Mouse (Mus musculus): ENCODE data around the gene Olfr952.

The Olfr952 gene

GRCm38 (mm10) chr9:39427048-39427447 lies at the start of gene Olfr952:
Gene Olfr952, minus strand, starts transcription at chr9:39427148.
- no peak for DNase-seq

DNA sequence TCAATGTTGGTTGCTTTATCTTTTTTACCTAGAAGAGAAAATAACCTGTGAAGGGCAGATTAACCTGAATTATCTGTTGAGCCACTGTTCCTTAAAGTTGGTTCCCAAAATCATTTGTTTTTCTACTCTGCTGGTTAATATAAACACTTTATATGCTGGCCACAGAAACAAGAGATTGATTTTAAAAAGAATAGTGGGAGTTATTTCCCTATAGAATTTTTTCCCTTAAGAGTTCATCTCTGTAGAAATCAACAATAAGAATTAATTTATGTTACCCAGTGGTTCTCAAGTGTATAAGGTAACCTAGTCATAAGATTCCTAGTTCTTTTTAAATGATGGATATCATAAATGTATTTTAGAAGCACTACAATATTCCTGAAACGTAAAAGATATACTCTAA lies 44.9 kb upstream of the Olfr952 start, which contains the start of gene Olfr955:
Gene Olfr955, minus strand, starts transcription at position 101 of the 400 bp plus-strand sequence.
- no peak for DNase-seq

DNA sequence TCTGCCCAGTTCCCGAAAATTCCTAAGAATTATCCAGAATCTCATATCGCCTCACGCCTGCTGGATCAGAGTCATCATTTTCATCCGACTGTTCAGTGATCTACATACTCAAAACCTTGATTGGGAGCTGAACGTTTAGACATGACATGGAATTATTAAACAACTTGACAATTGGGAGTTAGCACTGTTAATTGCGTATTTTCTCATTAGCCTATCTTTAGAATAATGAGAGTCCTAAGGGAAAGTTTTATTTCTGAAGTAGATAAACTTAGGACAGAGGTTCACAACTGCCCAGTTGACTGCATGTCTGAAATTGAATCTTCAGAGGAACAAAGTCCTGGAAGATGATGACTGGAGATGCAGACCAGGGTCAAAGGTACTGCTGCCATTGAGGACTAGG lies 29.5 kb upstream of the Olfr952 start, which contains the start of gene Olfr954:
Gene Olfr954, plus strand, starts transcription at position 301 of the 400 bp plus-strand sequence.
- DNase-seq, result no peak

DNA sequence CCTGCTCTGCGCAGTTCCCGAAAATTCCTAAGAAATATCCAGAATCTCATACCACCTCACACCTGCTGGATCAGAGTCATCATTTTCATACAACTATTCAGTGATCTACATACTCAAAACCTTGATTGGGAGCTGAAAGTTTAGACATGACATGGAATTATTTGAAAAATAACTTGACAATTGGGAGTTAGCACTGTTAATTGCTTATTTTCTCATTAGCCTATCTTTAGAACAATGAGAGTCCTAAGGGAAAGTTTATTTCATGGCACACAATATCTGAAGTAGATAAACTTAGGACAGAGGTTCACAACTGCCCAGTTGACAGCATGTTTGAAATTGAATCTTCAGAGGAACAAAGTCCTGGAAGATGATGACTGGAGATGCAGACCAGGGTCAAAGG lies 39.8 kb downstream of the Olfr952 start, which contains the start of gene Olfr951:
Gene Olfr951, plus strand, starts transcription at position 301 of the 400 bp plus-strand sequence.
- no peak for DNase-seq
